Mouse (Mus musculus) CH12F3 (cell line): Measurements from ENCODE around the gene Cd86.

Source experiments
- in situ Hi-C: fragments of 300-500 bp; cut with MboI; formaldehyde crosslinking; loops from 2 replicates; pipeline ENCODE4 v1.14.3; 2020; ENCODE audit warnings: low sequenced_read_pairs

Gene Cd86

GRCm38 (mm10) chr16:36613701-36614100, 52.2 kb downstream of the Cd86 start:
- in situ Hi-C loops, result no loop called here

GRCm38 (mm10) chr16:36602632-36603031, 63.2 kb downstream of the Cd86 start:
- in situ Hi-C loops, result no loop called here

GRCm38 (mm10) chr16:36598265-36598664, 67.6 kb downstream of the Cd86 start:
- in situ Hi-C loops, result no loop called here

- in situ Hi-C loops, result no loop called here
These were observed 69.0 kb downstream of the Cd86 start for GRCm38 (mm10) chr16:36596671-36597410.

GRCm38 (mm10) chr16:36589898-36590297, 76.0 kb downstream of the Cd86 start:
- in situ Hi-C loops, result no loop called here

- in situ Hi-C loops, result no loop called here
These were observed 77.9 kb downstream of the Cd86 start for GRCm38 (mm10) chr16:36587971-36588370.

- in situ Hi-C loops, result no loop called here
These were observed 83.8 kb downstream of the Cd86 start for GRCm38 (mm10) chr16:36582073-36582472.

GRCm38 (mm10) chr16:36571942-36572341, 93.9 kb downstream of the Cd86 start:
- in situ Hi-C loops, result no loop called here

- in situ Hi-C loops, result no loop called here
These were observed 104.2 kb downstream of the Cd86 start, which contains the start of gene Casr for GRCm38 (mm10) chr16:36561386-36562338. TSS of gene Casr (minus strand) at chr16:36562141.

GRCm38 (mm10) chr16:36559573-36559972, 106.3 kb downstream of the Cd86 start:
- in situ Hi-C loops, result no loop called here

- in situ Hi-C loops, result no loop called here
These were observed 110.2 kb downstream of the Cd86 start for GRCm38 (mm10) chr16:36555672-36556165.
